Mouse (Mus musculus) intestine, postnatal 0 days (tissue): ENCODE data around the gene Slc4a5. TPM values are rescaled to one million over a fixed set of nuclear protein-coding genes. Genes with fewer than 3 reads are reported as not detected.

Experiments
- ATAC-seq: fragments of 200-750 bp; cut with Nextera tagmentation; 2 replicates; pipeline ENCODE4 v1.8.0; 2017; ENCODE audit warnings: mild to moderate bottlenecking, moderate TSS enrichment, moderate library complexity
- H3K27ac ChIP-seq: fragments of 300-500 bp; sonication (generic); 2 replicates; pipeline ENCODE4 v1.5.1; 2014; ENCODE audit warnings: mild to moderate bottlenecking, low read depth, low read length, moderate library complexity
- H3K27me3 ChIP-seq: fragments of 300-500 bp; sonication (generic); replicated peaks from 2 replicates; pipeline ENCODE4 v1.6.1; 2014; ENCODE audit warnings: low read length, mixed read lengths; ENCODE audit not compliant: control insufficient read depth, insufficient read depth
- H3K36me3 ChIP-seq: fragments of 300-500 bp; sonication (generic); 2 replicates; pipeline ENCODE4 v1.6.1; 2014; ENCODE audit warnings: mild to moderate bottlenecking, moderate library complexity; ENCODE audit not compliant: control insufficient read depth, insufficient read depth
- H3K4me1 ChIP-seq: fragments of 300-500 bp; sonication (generic); replicated peaks from 2 replicates; pipeline ENCODE4 v1.6.1; 2014; ENCODE audit warnings: antibody characterized with exemption, low read length, mixed read lengths; ENCODE audit not compliant: control insufficient read depth, insufficient read depth
- H3K4me2 ChIP-seq: fragments of 300-500 bp; sonication (generic); replicated peaks from 2 replicates; pipeline ENCODE4 v1.6.1; 2014; ENCODE audit warnings: low read depth, mild to moderate bottlenecking, moderate library complexity
- H3K4me3 ChIP-seq: fragments of 300-500 bp; sonication (generic); 2 replicates; pipeline ENCODE4 v1.5.1; 2014; ENCODE audit warnings: low read depth, low read length
- H3K9ac ChIP-seq: fragments of 300-500 bp; sonication (generic); 2 replicates; pipeline ENCODE4 v1.6.1; 2014; ENCODE audit warnings: mild to moderate bottlenecking, low read depth, low read length
- H3K9me3 ChIP-seq: fragments of 300-500 bp; sonication (generic); 2 replicates; pipeline ENCODE4 v1.6.1; 2016; ENCODE audit warnings: mixed run types; ENCODE audit not compliant: control insufficient read depth
- CTCF ChIP-seq: sonication (generic); IDR thresholded peaks from 2 replicates; pipeline ENCODE4 v1.5.1; 2016; ENCODE audit warnings: low read depth, mild to moderate bottlenecking, control low read depth, antibody characterized with exemption, moderate library complexity
- WGBS: fragments of 180-500 bp; shearing (Covaris S2); extraction: QIAGEN DNeasy Blood & Tissue Kit; methylation state at CpG from one replicate; pipeline ENCODE4 v1.1.7; 2014; 5-methylcytosine and 5-hydroxymethylcytosine counted together
- polyA plus RNA-seq: library from polyadenylated mRNA; unstranded; fragments of >200 nt; fragmentation: Nextera tagmentation; extraction: Ambion mirVana; gene quantifications from 2 replicates; pipeline ENCODE4 v1.2.1, GENCODE M21; 2015

Slc4a5 gene
- polyA plus RNA-seq, 1 experiment from 2014 or later = 1.5 TPM

DNA sequence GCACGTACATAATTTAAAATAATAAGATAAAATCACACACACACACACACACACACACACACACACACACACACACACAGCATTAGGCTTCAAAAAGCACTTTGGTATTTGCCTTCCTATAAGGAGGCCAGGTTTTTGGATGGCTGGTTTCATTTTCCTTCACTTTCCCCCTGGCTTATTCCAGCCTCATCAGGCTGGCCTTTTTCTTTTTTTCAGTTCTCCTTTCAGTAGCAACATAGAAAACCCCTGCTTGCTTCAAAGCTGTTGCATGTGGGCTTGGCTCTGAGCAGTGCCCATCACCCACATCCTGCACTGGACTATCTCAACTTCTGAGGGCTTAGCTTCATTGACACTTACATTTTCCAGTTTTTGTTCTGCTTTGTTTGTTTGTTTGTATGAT is 102.3 kb downstream of the Slc4a5 start:
- no peak for TF ChIP-seq CTCF
- H3K36me3 ChIP-seq = no peaks in the 10 kb centered on the region
- H3K4me2 ChIP-seq = no peak overlapping the region
- no peaks in the 10 kb centered on the region for H3K9me3 ChIP-seq
- WGBS = 64% methylated on average over 1 of the region's 1 CpGs
- ATAC-seq = no peak
- no peak overlapping the region for H3K27ac ChIP-seq
- H3K4me1 ChIP-seq = no peaks in the 10 kb centered on the region
- no peak overlapping the region for H3K4me3 ChIP-seq
- no peak overlapping the region for H3K9ac ChIP-seq
- no peaks in the 10 kb centered on the region for H3K27me3 ChIP-seq

DNA sequence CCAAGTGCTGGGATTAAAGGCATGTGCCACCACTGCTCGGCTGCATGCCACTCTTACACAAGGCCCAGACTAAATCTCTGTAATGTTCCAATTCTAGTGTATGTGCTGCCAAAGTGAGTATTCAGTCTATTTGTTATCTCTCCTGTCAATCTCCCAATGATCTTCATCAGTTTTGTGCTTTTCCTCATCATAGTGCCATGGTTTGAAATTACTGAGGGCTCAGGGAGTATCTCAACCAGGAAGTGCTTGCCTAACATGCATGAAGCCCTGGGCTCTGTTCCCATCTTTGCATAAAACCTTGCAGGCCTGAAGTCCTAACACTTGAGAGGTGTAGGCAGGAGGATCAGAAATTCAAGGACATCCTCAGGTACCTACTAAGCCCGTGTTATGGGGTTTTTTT is 103.2 kb downstream of the Slc4a5 start:
- Histone ChIP-seq H3K36me3 (no peaks in the 10 kb centered on the region), H3K27me3 (no peaks in the 10 kb centered on the region), H3K27ac (no peak overlapping the region), H3K4me2 (no peak overlapping the region), H3K4me1 (no peaks in the 10 kb centered on the region), H3K4me3 (no peak overlapping the region), H3K9ac (no peak overlapping the region), H3K9me3 (no peaks in the 10 kb centered on the region)
- ATAC-seq = no peak
- TF ChIP-seq CTCF = no peak
- WGBS = 61% methylated on average over 2 of the region's 2 CpGs

DNA sequence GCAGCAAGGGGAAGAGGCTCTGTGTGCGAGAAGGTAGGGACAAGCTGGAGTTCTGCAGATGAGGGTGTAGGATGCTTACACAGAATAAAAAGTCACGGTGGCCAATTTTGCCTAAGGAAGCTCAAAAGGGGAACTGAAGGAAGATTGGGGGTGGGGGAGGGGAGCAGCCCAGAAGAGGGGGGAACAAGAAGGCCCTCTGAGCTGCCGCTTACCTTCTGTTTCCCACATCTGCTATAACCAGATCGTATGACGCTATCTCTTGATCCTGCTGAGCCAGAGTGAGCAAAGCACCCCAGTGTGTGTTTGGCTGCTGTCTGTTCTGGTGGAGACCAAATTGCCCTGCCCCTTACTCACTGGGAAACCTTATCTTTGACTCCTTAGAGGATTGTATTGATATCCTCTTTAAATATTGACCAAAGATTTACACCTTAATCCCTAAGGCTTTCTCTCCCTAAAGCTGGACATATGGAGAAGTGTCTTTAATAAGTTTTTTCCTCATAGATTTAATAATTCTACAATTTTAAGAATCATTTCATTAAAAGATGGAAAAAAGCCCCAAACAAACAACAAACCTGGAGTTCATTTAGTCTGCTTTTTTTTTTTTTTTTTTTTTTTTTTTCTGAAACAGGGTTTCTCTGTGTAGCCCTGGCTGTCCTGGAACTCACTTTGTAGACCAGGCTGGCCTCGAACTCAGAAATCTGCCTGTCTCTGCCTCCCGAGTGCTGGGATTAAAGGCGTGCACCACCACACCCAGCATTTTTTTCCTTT is 104.2 kb downstream of the Slc4a5 start:
- H3K27me3 ChIP-seq = no peaks in the 10 kb centered on the region
- TF ChIP-seq CTCF = no peak
- no peaks in the 10 kb centered on the region for H3K4me1 ChIP-seq
- no peak overlapping the region for H3K4me2 ChIP-seq
- H3K27ac ChIP-seq = no peak overlapping the region
- WGBS = 59% methylated on average over 7 of the region's 8 CpGs
- ATAC-seq = no peak
- H3K9ac ChIP-seq = no peak overlapping the region
- H3K36me3 ChIP-seq = peaks cover 2% of the 10 kb centered on the region
- no peak overlapping the region for H3K4me3 ChIP-seq
- H3K9me3 ChIP-seq = no peaks in the 10 kb centered on the region

DNA sequence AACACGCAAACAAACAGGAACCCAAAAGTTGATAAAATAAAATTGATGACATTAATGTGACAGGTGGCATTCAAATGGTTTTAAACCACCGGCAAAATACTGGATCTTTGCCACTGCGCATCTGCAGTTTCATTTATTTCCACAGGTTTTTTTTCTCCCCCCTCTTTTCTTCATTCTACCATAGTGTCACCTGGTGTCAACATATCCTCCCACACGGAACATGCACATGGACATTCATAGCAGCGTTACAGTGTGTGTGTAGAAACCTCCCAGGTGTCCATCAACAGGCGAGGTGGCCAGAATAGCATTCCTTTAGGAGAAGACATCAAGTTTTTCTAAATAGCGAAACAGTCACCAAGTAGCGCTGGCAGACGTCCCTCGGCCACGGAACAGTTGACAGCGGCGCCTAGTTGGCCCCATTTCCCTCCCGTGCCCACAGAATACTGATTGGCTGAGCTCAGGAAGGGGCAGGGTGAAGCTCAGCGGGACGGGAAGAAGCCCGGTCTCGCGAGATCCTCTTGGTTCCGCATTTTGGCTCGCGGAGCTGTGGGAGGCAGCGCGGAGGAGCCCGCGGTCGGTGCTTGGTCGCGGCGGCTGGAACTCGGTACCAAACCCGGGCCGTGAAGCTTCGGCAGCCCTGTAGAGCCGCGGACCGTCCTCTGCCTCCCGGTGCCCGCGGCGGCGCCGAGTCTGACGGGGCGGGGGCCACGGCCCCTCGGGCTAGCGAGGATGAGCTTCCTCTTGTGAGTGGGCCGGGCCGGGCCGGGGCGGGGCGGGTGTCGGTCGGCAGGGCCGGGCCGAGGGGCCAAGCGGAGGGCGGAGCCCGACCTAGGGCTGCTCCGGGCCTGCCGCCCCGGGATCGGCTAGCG is 106.1 kb downstream of the Slc4a5 start, which contains the start of the genes Mthfd2 and Mob1a:
Mthfd2 (minus strand) TSS at position 384 of the 869 bp plus-strand sequence.
Mob1a (plus strand) TSS at position 492 of the 869 bp plus-strand sequence.
- 0 out of 2 replicates have a peak, but pooled peaks have one; percentile 2 for TF ChIP-seq CTCF
- no peaks in the 10 kb centered on the region for H3K9me3 ChIP-seq
- H3K36me3 ChIP-seq = peaks cover 13% of the 10 kb centered on the region
- no peaks in the 10 kb centered on the region for H3K27me3 ChIP-seq
- peak within 1 kb of the TSS; percentile 69 for H3K9ac ChIP-seq
- peak within 1 kb of the TSS; percentile 62 for H3K4me2 ChIP-seq
- H3K27ac ChIP-seq = peak within 1 kb of the TSS; percentile 93
- no peaks in the 10 kb centered on the region for H3K4me1 ChIP-seq
- WGBS = under 1% methylated on average over 62 of the region's 65 CpGs
- peak within 1 kb of the TSS; percentile 60 for H3K4me3 ChIP-seq
- ATAC-seq = peak; percentile 99

DNA sequence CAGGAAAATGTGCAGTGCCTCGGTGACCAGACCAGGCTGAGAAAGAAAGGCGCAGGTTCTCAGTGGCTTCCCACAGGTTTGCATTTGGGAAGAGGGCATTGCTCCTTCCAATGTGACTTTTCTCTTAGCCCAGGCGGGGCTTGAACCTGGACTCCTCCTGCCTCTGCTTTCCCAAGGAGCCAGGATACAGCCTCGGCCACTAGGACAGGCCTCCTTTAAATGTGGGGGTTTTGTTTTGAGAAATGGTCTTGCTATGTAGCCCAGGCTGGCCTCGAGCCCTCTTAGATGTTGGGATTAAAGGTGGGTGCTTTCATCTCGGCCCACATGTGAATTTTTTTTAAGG is 106.7 kb downstream of the Slc4a5 start:
- Histone ChIP-seq H3K4me3 (peak overlapping the region; percentile 60), H3K27ac (peak overlapping the region; percentile 93), H3K4me2 (peak overlapping the region; percentile 62), H3K9me3 (no peaks in the 10 kb centered on the region), H3K9ac (peak overlapping the region; percentile 69), H3K27me3 (no peaks in the 10 kb centered on the region), H3K4me1 (no peaks in the 10 kb centered on the region), H3K36me3 (peaks cover 18% of the 10 kb centered on the region)
- 4% methylated on average over 6 of the region's 6 CpGs for WGBS
- ATAC-seq = no peak; the same call in 1 of the 2 replicates
- no peak for TF ChIP-seq CTCF

DNA sequence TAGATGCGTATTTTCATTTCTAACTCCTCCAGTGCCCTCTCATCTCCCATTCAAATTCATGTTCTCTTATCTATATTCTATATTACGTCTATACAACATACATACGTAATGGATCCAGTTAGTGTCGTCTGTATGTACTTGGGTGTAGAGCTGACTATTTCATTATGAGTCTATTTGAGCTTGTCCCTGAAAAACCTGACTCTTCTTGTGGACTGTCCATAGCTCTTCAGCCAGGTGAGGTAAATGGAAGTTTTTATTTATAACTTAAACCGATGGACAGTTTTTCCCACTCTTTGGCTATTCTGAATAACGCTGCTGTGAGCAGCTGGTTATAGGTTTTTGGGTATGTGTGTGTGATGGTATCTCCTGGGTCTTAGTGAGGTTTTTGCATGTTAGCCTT is 107.1 kb downstream of the Slc4a5 start:
- no peak for ATAC-seq
- peak overlapping the region; percentile 69 for H3K9ac ChIP-seq

More for the DNA sequence above, 107.1 kb downstream of the Slc4a5 start:
- peaks cover 21% of the 10 kb centered on the region for H3K36me3 ChIP-seq
- peak overlapping the region; percentile 62 for H3K4me2 ChIP-seq
- H3K4me3 ChIP-seq = peak overlapping the region; percentile 60
- no peak for TF ChIP-seq CTCF
- H3K4me1 ChIP-seq = no peaks in the 10 kb centered on the region
- H3K9me3 ChIP-seq = no peaks in the 10 kb centered on the region
- H3K27ac ChIP-seq = no peak overlapping the region
- no peaks in the 10 kb centered on the region for H3K27me3 ChIP-seq
- WGBS = 36% methylated on average over 6 of the region's 6 CpGs
